Comparison of ENCODE assay signal across 19 mouse cellular contexts in genomic region chr14:21967375-21968010, GRCm38 (mm10). TPM values are rescaled to one million over a fixed set of nuclear protein-coding genes. Genes with fewer than 3 reads are reported as not detected.
DNase-seq lines count a peak whose midpoint lies in the region; ATAC-seq and TF ChIP-seq lines count a peak whose summit lies in the region.
"Had no signal": no experiment of that assay in that cellular context is flagged by ENCODE, and none has a peak within 500 bp of the region (broad histone marks: within the 10 kb centered on the region; RNA-seq: fewer than 3 reads in every experiment).

No protein-coding gene starts in this region.

- H3K36me3 ChIP-seq in forebrain, embryonic 14.5 days (ENCODE audit: control insufficient read depth, insufficient read depth, low read length) = no peaks in the 10 kb centered on the region
- no peaks in the 10 kb centered on the region for H3K36me3 ChIP-seq in forebrain, embryonic 10.5 days (replicated peaks)
- H3K36me3 ChIP-seq in hindbrain, embryonic 14.5 days (replicated peaks; ENCODE audit: control insufficient read depth, insufficient read depth) = no peaks in the 10 kb centered on the region
- H3K36me3 ChIP-seq in neural tube, embryonic 14.5 days (ENCODE audit: control insufficient read depth, insufficient read depth, low read length) = no peaks in the 10 kb centered on the region
- H3K36me3 ChIP-seq: heart, embryonic 12.5 days had no signal

- H3K9me3 ChIP-seq in forebrain, embryonic 14.5 days (replicated peaks; ENCODE audit: control insufficient read depth, low read length) = no peaks in the 10 kb centered on the region
- peaks cover 6% of the 10 kb centered on the region; the same call in 1 of the 2 replicates for H3K9me3 ChIP-seq in forebrain, embryonic 10.5 days
- no peaks in the 10 kb centered on the region for H3K9me3 ChIP-seq in hindbrain, embryonic 14.5 days (ENCODE audit: control insufficient read depth, low read length)
- no peaks in the 10 kb centered on the region for H3K9me3 ChIP-seq in neural tube, embryonic 14.5 days (ENCODE audit: control insufficient read depth, low read length)
- H3K9me3 ChIP-seq: heart, embryonic 12.5 days had no signal

- ATAC-seq in forebrain, embryonic 14.5 days = no peak
- peak; percentile 64; the same call in 1 of the 2 replicates for ATAC-seq in hindbrain, embryonic 14.5 days (ENCODE audit: low FRiP score)
- peak; percentile 85 for ATAC-seq in neural tube, embryonic 14.5 days (ENCODE audit: low read depth)

- peak overlapping the region; percentile 39; the same call in 1 of the 2 replicates for H3K27ac ChIP-seq in forebrain, embryonic 14.5 days (ENCODE audit: low read depth, low read length)
- no peak overlapping the region for H3K27ac ChIP-seq in forebrain, embryonic 10.5 days
- no peak overlapping the region for H3K27ac ChIP-seq in hindbrain, embryonic 14.5 days
- H3K27ac ChIP-seq in neural tube, embryonic 14.5 days (ENCODE audit: low read depth, low read length) = no peak overlapping the region
- H3K27ac ChIP-seq: layer of hippocampus, adult 2 months had no signal

- H3K4me3 ChIP-seq in forebrain, embryonic 14.5 days (ENCODE audit: low read depth, low read length) = no peak overlapping the region
- no peak overlapping the region for H3K4me3 ChIP-seq in forebrain, embryonic 10.5 days
- no peak overlapping the region for H3K4me3 ChIP-seq in hindbrain, embryonic 14.5 days (replicated peaks; ENCODE audit: low read length)
- no peak overlapping the region for H3K4me3 ChIP-seq in neural tube, embryonic 14.5 days (ENCODE audit: low read depth, low read length)
- H3K4me3 ChIP-seq: heart, embryonic 12.5 days; layer of hippocampus, adult 2 months had no signal

- no peak overlapping the region for H3K9ac ChIP-seq in forebrain, embryonic 14.5 days (ENCODE audit: low read length)
- H3K9ac ChIP-seq in hindbrain, embryonic 14.5 days = no peak overlapping the region
- no peak overlapping the region for H3K9ac ChIP-seq in neural tube, embryonic 14.5 days (replicated peaks; ENCODE audit: low read depth, low read length)
- H3K9ac ChIP-seq: heart, embryonic 12.5 days had no signal

- TF ChIP-seq CTCF in brain, embryonic 14.5 days (IDR thresholded peaks at IDR 0.05; ENCODE audit: borderline replicate concordance, extremely low read depth, insufficient read depth, insufficient read length) = no peak

- peaks cover under 1% of the 10 kb centered on the region; the same call in 1 of the 2 replicates for H3K4me1 ChIP-seq in forebrain, embryonic 14.5 days (ENCODE audit: control insufficient read depth, insufficient read depth, low read length)
- H3K4me1 ChIP-seq in forebrain, embryonic 10.5 days = peaks cover 33% of the 10 kb centered on the region
- H3K4me1 ChIP-seq in hindbrain, embryonic 14.5 days (replicated peaks; ENCODE audit: control insufficient read depth, insufficient read depth, low read length) = peaks cover 14% of the 10 kb centered on the region
- H3K4me1 ChIP-seq in neural tube, embryonic 14.5 days (ENCODE audit: control insufficient read depth, insufficient read depth, low read length) = peaks cover 27% of the 10 kb centered on the region; the same call in 1 of the 2 replicates
- H3K4me1 ChIP-seq: heart, embryonic 12.5 days had no signal

- DNase-seq in forebrain, embryonic 14.5 days (ENCODE audit: low spot score) = peak; percentile 29
- DNase-seq in forebrain, embryonic 10.5 days (ENCODE audit: extremely low spot score, low spot score) = no peak
- DNase-seq in brain, embryonic 14.5 days (ENCODE audit: low read depth) = peak; percentile 69
- peak; percentile 48 for DNase-seq in hindbrain, embryonic 14.5 days (ENCODE audit: low spot score)
- no peak for DNase-seq in spleen, postnatal 4 days (ENCODE audit: low spot score in 2 of 2)
- DNase-seq in left cerebral cortex, adult 11 months (ENCODE audit: low spot score) = no peak
- DNase-seq: cerebellum, adult 2 months; heart, postnatal 14 days; kidney, adult 2 months; kidney, postnatal 10 days; layer of hippocampus, postnatal 36 days; liver; lung, postnatal 10 days; right cerebral cortex, postnatal 14 days; spleen, adult 18-20 months had no signal

- H3K4me2 ChIP-seq in forebrain, embryonic 14.5 days (ENCODE audit: low read length) = no peak overlapping the region
- no peak overlapping the region for H3K4me2 ChIP-seq in hindbrain, embryonic 14.5 days (replicated peaks)
- H3K4me2 ChIP-seq in neural tube, embryonic 14.5 days (ENCODE audit: low read depth, low read length) = no peak overlapping the region
- H3K4me2 ChIP-seq: heart, embryonic 12.5 days had no signal

- TF ChIP-seq POLR2A in brain, embryonic 14.5 days (IDR thresholded peaks at IDR 0.05; ENCODE audit: borderline replicate concordance, extremely low read depth, insufficient read depth, insufficient read length, poor library complexity, severe bottlenecking) = no peak

- WGBS in forebrain, embryonic 14.5 days = 27% methylated on average over 12 of the region's 12 CpGs
- 73% methylated on average over 12 of the region's 12 CpGs for WGBS in forebrain, embryonic 10.5 days
- WGBS in hindbrain, embryonic 14.5 days = 26% methylated on average over 12 of the region's 12 CpGs
- 15% methylated on average over 12 of the region's 12 CpGs for WGBS in neural tube, embryonic 14.5 days

- no peaks in the 10 kb centered on the region for H3K27me3 ChIP-seq in forebrain, embryonic 14.5 days (replicated peaks; ENCODE audit: control insufficient read depth, insufficient read depth, low read length)
- peaks cover 59% of the 10 kb centered on the region for H3K27me3 ChIP-seq in forebrain, embryonic 10.5 days (ENCODE audit: poor library complexity, severe bottlenecking)
- H3K27me3 ChIP-seq in hindbrain, embryonic 14.5 days (ENCODE audit: control insufficient read depth, insufficient read depth, low read length) = no peaks in the 10 kb centered on the region
- H3K27me3 ChIP-seq in neural tube, embryonic 14.5 days (ENCODE audit: control insufficient read depth, insufficient read depth, low read length) = no peaks in the 10 kb centered on the region
- H3K27me3 ChIP-seq: CH12.LX had no signal

RNA-seq across cellular contexts. Expression of gene Zfp503, which starts 21.9 kb away (rescaled TPM):
- 4.4 and 4.6 TPM in 2 replicates for polyA plus RNA-seq in forebrain, embryonic 14.5 days (2014; fragmentation: Nextera tagmentation; extraction: Ambion mirVana)
- 7.6 and 8.6 TPM in 2 replicates for polyA plus RNA-seq in forebrain, embryonic 10.5 days (2016; fragmentation: Nextera tagmentation; extraction: Ambion mirVana)
- polyA plus RNA-seq in brain, embryonic 14.5 days (2012; rRNA removed) = 19.1 and 26.3 TPM in 2 replicates
- 9.3 and 11.6 TPM in 2 replicates for polyA plus RNA-seq in hindbrain, embryonic 14.5 days (2014; fragmentation: Nextera tagmentation; extraction: Ambion mirVana)
- polyA plus RNA-seq in neural tube, embryonic 14.5 days (2014; fragmentation: Nextera tagmentation; extraction: Ambion mirVana) = 7.0 TPM in 2 replicates

RNA-seq across cellular contexts. Expression of gene Lrmda, which starts 52.0 kb away (rescaled TPM):
- polyA plus RNA-seq in forebrain, embryonic 14.5 days (2014; fragmentation: Nextera tagmentation; extraction: Ambion mirVana) = 0.31 TPM in 1 of 2 replicates, not detected in the other
- polyA plus RNA-seq in forebrain, embryonic 10.5 days (2016; fragmentation: Nextera tagmentation; extraction: Ambion mirVana) = 0.20 and 0.41 TPM in 2 replicates
- polyA plus RNA-seq in brain, embryonic 14.5 days (2012; rRNA removed) = not detected in 2 replicates
- 0.43 and 0.64 TPM in 2 replicates for polyA plus RNA-seq in hindbrain, embryonic 14.5 days (2014; fragmentation: Nextera tagmentation; extraction: Ambion mirVana)
- 0.28 and 0.35 TPM in 2 replicates for polyA plus RNA-seq in neural tube, embryonic 14.5 days (2014; fragmentation: Nextera tagmentation; extraction: Ambion mirVana)

Comparison
In these comparisons a context has a peak if more than half of its experiments do, and no peak if none do; other contexts are left out.
1. DNase-seq: peak in forebrain, embryonic 14.5 days (single experiment), brain, embryonic 14.5 days (single experiment) and hindbrain, embryonic 14.5 days (single experiment); none in forebrain, embryonic 10.5 days (single experiment), spleen, postnatal 4 days (0 of 2) and left cerebral cortex, adult 11 months (single experiment).